Mouse (Mus musculus) lung, postnatal 4 days (tissue): ENCODE results near the gene Gm17662.

ENCODE experiments used
- DNase-seq, 2 experiments: peaks; one replicate each; pipeline ENCODE4 v3.0.0; 2021

Gene Gm17662

GRCm38 (mm10) chr4:104888499-104889262 lies 31.6 kb downstream of the Gm17662 start:
- peak; percentile 28 to 60 for DNase-seq

GRCm38 (mm10) chr4:104891708-104892107 lies 34.6 kb downstream of the Gm17662 start:
- DNase-seq: no peak

GRCm38 (mm10) chr4:104893588-104893987 lies 36.5 kb downstream of the Gm17662 start:
- DNase-seq: no peak

DNA sequence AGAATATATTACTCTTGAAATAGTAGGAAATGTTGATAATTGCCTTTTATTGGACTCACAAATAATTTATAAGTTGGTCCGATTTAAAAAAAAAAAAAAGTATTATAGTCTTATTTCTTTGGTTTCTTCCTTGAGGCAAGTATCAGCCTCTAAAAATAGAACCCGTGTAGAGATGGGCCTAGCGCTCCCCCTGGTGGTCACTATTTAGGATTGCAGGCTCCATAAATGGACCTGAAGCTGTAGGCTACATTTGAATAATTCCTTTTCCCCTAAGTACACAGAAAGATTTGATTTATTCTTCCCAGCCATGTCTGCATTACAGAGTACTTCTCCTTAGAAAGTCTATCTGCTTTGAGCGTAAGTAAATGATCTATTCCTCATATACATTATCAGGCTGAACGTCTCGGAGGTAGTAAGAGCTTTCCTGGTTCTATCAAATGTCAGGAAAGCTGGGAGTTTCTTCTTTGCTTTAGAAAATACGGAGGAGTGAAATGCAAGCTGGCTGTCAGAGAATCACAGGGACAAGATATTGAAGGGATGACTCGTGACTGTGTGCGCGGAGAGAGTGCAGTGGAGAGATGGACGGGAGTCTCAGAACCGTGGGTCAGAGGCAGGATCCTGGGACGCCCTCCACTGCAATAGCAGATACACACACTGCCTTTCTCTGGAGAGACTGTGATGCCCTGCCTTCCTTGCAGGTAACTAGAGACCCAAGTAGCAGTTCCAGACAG lies 37.0 kb downstream of the Gm17662 start:
- peak; percentile 28 to 40 for DNase-seq

DNA sequence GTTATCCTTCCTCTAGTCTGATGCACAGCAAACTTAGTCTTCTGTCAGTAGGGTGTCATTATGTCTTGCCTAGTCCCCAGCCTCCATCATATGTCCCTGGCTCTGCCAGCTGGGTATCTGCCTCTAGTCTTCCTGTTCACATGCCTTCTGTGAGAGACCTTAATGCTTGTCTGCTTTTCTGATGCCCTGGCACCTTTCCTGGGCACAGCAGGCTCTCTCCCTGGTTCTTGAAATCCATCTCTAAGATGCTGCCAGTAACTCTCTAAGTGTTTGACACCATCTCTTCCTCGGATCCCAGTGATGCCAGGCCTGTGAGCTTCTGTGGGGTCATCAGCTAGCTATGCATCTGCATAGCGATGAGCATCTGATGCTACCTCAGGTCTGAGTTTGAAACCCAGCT lies 45.7 kb downstream of the Gm17662 start:
- no peak for DNase-seq

DNA sequence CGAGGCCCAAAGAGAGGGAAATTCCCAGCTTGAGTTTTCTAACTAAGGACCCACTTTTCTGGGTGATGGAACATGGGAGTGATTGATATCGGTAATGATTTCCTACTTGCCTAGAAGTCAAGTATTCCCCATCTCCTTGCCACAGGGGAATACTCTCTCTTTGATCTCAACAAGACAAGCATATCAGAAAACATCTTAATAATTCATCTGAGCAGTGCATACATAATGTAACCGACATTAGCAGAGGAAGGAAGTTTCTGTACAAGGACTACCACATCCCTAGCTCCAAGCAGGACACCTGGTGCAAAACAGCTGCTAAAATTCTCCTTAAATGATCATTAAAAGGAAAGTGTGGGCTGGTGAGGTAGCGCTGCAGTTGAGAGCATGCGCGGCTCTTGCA lies 47.9 kb downstream of the Gm17662 start:
- DNase-seq: no peak
